Mouse (Mus musculus): ENCODE data around the gene Pde11a. TPM values are rescaled to one million over a fixed set of nuclear protein-coding genes. Genes with fewer than 3 reads are reported as not detected.

Pde11a gene
- polyA plus RNA-seq, 1 experiment from 2014 or later = 0.23 TPM

DNA sequence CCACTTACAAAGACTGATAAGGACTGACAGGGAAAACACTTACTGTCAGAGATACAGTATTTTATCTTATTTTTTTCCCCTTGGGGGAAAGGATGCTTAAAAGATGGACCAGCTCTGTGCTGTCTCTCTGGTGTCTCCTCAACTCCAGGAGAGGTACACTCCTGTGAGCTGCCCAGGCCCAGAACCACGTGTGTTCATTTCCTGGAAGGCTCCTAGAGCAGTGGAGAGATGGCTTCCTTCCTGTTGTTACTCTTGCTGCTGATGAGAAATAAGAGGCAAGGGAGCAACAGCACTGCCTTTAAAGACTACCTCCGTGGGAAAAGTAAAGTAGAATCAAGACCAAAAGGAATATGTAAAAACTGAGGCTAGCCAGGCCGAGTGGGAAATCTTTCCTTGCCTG is 205.6 kb downstream of the Pde11a start:
- peaks cover 12% of the 10 kb centered on the region; the same call in 1 of the 2 replicates for H3K4me1 ChIP-seq (ENCODE audit: control insufficient read depth, insufficient read depth, low read length)
- H3K4me3 ChIP-seq (ENCODE audit: low read length) = no peak overlapping the region
- WGBS = 64% methylated on average over 3 of the region's 3 CpGs
- no peak overlapping the region for H3K27ac ChIP-seq (ENCODE audit: low read length)
- no peak for ATAC-seq
- no peak overlapping the region for H3K9ac ChIP-seq (ENCODE audit: low read depth, low read length)
- no peaks in the 10 kb centered on the region for H3K27me3 ChIP-seq (replicated peaks; ENCODE audit: control insufficient read depth, insufficient read depth, low read length)
- H3K36me3 ChIP-seq (ENCODE audit: control insufficient read depth, insufficient read depth, low read length) = no peaks in the 10 kb centered on the region
- no peaks in the 10 kb centered on the region for H3K9me3 ChIP-seq (ENCODE audit: control insufficient read depth, low read length)
- no peak overlapping the region for H3K4me2 ChIP-seq (ENCODE audit: low read depth, low read length)

DNA sequence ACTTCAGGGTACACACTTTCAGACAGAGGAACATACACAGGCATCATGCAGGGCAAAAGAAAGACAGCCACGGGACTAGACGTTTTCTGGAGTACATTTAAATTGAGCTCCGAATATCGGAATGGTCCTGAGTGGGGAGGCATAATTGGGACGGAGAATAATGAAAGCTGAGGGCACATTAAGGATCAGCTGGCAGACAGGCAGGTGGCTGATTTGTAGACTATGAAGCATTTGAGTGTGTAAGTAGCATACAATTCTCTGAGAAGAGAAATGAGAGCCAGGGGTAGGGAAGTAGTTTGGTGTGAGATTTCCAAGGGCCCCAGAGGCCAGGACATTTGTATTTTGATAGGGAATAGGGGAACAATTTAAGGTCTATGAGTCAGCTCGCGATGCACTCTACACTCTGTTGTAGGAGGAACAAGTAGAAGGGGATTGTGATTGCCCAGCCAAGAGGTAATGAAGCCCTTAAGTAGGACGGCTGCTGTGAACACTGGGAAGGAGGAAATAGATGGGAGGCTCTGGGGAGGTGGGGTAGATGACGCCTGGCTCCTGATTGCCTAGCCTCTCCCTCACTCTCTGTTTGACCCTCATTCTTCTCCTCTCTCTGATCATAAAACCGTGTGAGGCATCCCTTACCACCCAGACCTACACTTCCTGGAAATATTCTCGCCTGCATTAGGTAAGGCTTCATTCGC is 208.5 kb downstream of the Pde11a start:
- 53% methylated on average over 12 of the region's 12 CpGs for WGBS
- Histone ChIP-seq H3K4me2 (ENCODE audit: low read depth, low read length) (no peak overlapping the region), H3K27me3 (replicated peaks; ENCODE audit: control insufficient read depth, insufficient read depth, low read length) (no peaks in the 10 kb centered on the region), H3K9me3 (ENCODE audit: control insufficient read depth, low read length) (no peaks in the 10 kb centered on the region), H3K27ac (ENCODE audit: low read length) (no peak overlapping the region), H3K36me3 (ENCODE audit: control insufficient read depth, insufficient read depth, low read length) (no peaks in the 10 kb centered on the region), H3K4me3 (ENCODE audit: low read length) (no peak overlapping the region), H3K9ac (ENCODE audit: low read depth, low read length) (no peak overlapping the region), H3K4me1 (ENCODE audit: control insufficient read depth, insufficient read depth, low read length) (peaks cover 12% of the 10 kb centered on the region; the same call in 1 of the 2 replicates)
- ATAC-seq = peak; percentile 47; the same call in 1 of the 2 replicates

DNA sequence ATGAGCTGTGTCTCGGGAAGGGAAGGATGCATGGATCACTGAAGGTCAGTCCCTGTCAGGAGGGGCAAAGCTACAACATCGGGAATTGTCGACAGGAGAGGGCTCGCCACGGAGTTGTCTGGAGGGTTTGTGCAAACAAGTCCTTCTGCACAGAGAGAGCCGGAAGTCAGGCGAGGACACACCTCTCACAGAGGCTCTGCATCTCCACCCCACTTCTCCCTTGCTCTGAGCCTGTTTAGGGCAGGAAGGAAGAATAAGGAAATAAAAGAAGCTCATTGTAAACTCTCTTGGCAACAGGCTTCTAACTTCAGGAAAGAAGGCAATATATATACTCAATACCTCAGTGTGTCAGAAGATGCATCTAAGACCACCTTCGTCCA is 209.5 kb downstream of the Pde11a start:
- 27% methylated on average over 8 of the region's 8 CpGs for WGBS
- peak; percentile 76 for ATAC-seq
- H3K9me3 ChIP-seq (ENCODE audit: control insufficient read depth, low read length) = no peaks in the 10 kb centered on the region

DNA sequence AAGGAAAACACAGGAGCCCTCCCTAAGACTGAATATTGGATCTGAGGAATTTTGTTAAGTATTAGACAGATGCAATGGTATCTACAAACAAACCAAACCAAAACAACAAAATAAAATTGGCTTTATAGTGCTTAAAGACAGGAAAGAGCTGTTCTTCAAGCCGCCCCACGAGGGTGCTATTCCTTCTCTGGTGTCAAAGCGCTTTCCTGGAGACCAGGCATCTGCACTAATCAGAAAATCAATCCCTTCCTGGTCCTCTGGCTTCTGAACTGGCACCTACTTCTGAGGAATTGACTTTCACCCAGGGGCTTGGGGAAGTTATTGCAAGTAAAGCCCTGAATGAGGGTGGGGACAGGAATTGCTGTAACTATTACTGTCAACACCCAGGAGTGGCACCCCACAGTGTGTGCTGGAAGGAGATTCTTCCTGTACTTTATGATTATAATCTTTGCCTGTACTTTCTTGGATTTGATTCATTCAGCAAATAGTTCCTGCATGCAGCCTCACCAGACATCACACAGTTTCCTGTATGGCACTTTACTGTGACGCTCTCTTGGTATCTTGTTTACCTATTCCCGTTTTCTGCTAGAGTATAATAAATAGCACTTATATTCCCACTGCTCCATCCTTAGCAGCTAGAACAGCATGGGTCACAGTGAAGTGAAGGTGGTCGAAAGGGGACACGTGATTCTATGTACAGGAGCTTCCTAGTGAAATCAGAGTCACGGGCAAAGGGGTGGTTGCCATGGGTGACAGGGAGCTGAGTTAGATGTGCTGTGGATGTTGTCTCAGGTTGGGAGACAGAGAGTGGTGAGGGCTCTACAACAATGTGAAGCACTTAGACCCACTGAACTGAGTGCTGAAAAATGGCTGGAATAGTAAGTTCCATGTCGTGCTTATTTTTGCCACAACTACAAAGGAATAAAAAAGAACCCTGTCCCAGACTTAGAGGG is 210.2 kb downstream of the Pde11a start:
- peak overlapping the region; percentile 24 for H3K4me3 ChIP-seq (ENCODE audit: low read length)
- no peak overlapping the region for H3K27ac ChIP-seq (ENCODE audit: low read length)
- H3K9me3 ChIP-seq (ENCODE audit: control insufficient read depth, low read length) = no peaks in the 10 kb centered on the region
- H3K4me2 ChIP-seq (ENCODE audit: low read depth, low read length) = peak overlapping the region; percentile 48
- 36% methylated on average over 9 of the region's 9 CpGs for WGBS
- peaks cover 12% of the 10 kb centered on the region; the same call in 1 of the 2 replicates for H3K4me1 ChIP-seq (ENCODE audit: control insufficient read depth, insufficient read depth, low read length)
- H3K27me3 ChIP-seq (replicated peaks; ENCODE audit: control insufficient read depth, insufficient read depth, low read length) = no peaks in the 10 kb centered on the region
- H3K36me3 ChIP-seq (ENCODE audit: control insufficient read depth, insufficient read depth, low read length) = no peaks in the 10 kb centered on the region
- peak; percentile 70 for ATAC-seq
- no peak overlapping the region for H3K9ac ChIP-seq (ENCODE audit: low read depth, low read length)

More for the DNA sequence above, 209.5 kb downstream of the Pde11a start:
- Histone ChIP-seq H3K9ac (ENCODE audit: low read depth, low read length) (no peak overlapping the region), H3K4me3 (ENCODE audit: low read length) (peak overlapping the region; percentile 24), H3K27ac (ENCODE audit: low read length) (no peak overlapping the region), H3K27me3 (replicated peaks; ENCODE audit: control insufficient read depth, insufficient read depth, low read length) (no peaks in the 10 kb centered on the region), H3K4me1 (ENCODE audit: control insufficient read depth, insufficient read depth, low read length) (peaks cover 12% of the 10 kb centered on the region; the same call in 1 of the 2 replicates), H3K36me3 (ENCODE audit: control insufficient read depth, insufficient read depth, low read length) (no peaks in the 10 kb centered on the region), H3K4me2 (ENCODE audit: low read depth, low read length) (peak overlapping the region; percentile 48)

DNA sequence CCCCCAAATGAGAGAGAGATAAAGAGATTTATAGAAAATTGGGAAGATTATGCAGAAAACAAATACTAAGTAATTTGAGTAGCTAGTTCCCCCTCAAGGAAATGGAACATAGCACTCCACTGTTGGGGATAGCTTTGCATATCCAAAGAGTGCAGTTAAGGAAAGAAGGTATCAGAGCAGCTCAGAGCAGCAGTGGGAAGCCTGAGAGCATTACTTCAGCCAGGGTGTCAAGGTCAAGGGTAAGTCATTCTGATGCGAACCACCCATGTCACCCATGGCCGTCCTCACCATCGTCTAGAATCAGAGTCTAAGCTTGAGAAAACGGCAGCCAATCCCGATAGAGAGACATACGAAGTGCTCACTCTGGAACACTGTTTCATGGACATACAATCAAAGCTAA is 211.9 kb downstream of the Pde11a start:
- Histone ChIP-seq H3K27me3 (replicated peaks; ENCODE audit: control insufficient read depth, insufficient read depth, low read length) (no peaks in the 10 kb centered on the region), H3K4me1 (ENCODE audit: control insufficient read depth, insufficient read depth, low read length) (peaks cover 12% of the 10 kb centered on the region; the same call in 1 of the 2 replicates), H3K4me3 (ENCODE audit: low read length) (no peak overlapping the region), H3K27ac (ENCODE audit: low read length) (no peak overlapping the region), H3K9me3 (ENCODE audit: control insufficient read depth, low read length) (no peaks in the 10 kb centered on the region), H3K9ac (ENCODE audit: low read depth, low read length) (no peak overlapping the region), H3K4me2 (ENCODE audit: low read depth, low read length) (no peak overlapping the region), H3K36me3 (ENCODE audit: control insufficient read depth, insufficient read depth, low read length) (no peaks in the 10 kb centered on the region)
- 92% methylated on average over 6 of the region's 6 CpGs for WGBS
- ATAC-seq = no peak

DNA sequence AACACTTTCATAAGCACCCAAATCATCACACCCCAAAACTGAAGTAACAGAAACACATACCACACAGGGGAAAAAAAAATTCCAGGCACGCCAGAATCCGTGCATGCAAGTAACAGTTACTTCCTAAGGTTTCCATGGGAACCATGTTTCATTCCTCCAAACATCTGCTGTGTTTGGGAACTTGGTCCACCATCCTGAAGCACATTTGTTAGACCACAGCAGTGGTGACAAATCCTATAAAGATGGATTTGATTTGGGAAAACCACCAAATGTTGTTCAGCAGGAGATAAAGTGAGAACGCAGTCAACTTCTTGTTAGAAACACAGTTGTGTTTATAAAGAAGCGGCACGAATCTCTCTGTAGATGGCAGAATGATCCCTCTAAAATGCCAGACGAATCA is 213.8 kb downstream of the Pde11a start:
- H3K9ac ChIP-seq (ENCODE audit: low read depth, low read length) = no peak overlapping the region
- H3K4me2 ChIP-seq (ENCODE audit: low read depth, low read length) = no peak overlapping the region
- no peak overlapping the region for H3K27ac ChIP-seq (ENCODE audit: low read length)
- no peaks in the 10 kb centered on the region for H3K27me3 ChIP-seq (replicated peaks; ENCODE audit: control insufficient read depth, insufficient read depth, low read length)
- H3K4me3 ChIP-seq (ENCODE audit: low read length) = no peak overlapping the region
- 62% methylated on average over 6 of the region's 6 CpGs for WGBS
- ATAC-seq = no peak
- peaks cover 10% of the 10 kb centered on the region; the same call in 1 of the 2 replicates for H3K4me1 ChIP-seq (ENCODE audit: control insufficient read depth, insufficient read depth, low read length)
- no peaks in the 10 kb centered on the region for H3K36me3 ChIP-seq (ENCODE audit: control insufficient read depth, insufficient read depth, low read length)
- H3K9me3 ChIP-seq (ENCODE audit: control insufficient read depth, low read length) = no peaks in the 10 kb centered on the region

DNA sequence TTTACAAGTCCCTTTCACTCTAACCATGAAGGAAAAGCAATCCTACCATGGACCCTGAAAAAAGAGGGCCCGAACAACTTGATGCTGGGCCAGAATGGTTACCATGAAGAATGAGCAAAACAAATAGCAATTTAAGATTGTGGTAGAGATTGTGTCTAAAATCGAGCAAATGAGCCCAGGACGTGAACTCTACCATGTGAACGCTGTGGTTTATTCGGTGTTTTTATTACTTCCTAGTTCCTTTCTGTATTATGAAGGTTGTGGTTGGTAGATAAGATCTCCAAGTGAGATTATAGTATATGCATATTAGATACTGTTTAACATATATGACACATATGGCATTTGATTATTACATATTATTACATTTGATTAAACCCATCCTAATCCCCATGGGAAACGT is 216.4 kb downstream of the Pde11a start:
- Histone ChIP-seq H3K9ac (ENCODE audit: low read depth, low read length) (no peak overlapping the region), H3K9me3 (ENCODE audit: control insufficient read depth, low read length) (no peaks in the 10 kb centered on the region), H3K27me3 (replicated peaks; ENCODE audit: control insufficient read depth, insufficient read depth, low read length) (no peaks in the 10 kb centered on the region), H3K27ac (ENCODE audit: low read length) (no peak overlapping the region), H3K36me3 (ENCODE audit: control insufficient read depth, insufficient read depth, low read length) (no peaks in the 10 kb centered on the region), H3K4me3 (ENCODE audit: low read length) (no peak overlapping the region), H3K4me1 (ENCODE audit: control insufficient read depth, insufficient read depth, low read length) (no peaks in the 10 kb centered on the region), H3K4me2 (ENCODE audit: low read depth, low read length) (no peak overlapping the region)
- WGBS = 87% methylated on average over 6 of the region's 6 CpGs
- ATAC-seq = no peak

DNA sequence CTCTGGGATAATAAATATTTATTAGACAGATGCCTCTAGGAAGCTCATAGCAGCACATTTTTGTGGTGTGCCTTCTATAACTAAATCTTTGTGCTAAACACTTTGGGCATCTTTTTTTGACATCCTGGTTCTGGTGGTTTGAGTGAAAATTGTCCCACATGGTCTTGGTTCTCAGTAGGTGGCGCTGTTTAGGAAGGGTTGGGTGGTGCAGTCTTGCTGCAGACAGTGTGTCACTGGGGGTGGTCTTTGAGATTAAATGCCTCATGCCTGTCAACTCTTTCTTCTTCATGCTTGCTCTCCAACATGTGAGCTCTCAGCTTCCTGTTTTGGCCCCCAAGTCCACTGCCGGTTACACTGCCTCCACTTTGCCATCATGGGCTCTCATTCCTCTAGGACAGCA is 218.7 kb downstream of the Pde11a start:
- H3K9ac ChIP-seq (ENCODE audit: low read depth, low read length) = no peak overlapping the region
- no peaks in the 10 kb centered on the region for H3K4me1 ChIP-seq (ENCODE audit: control insufficient read depth, insufficient read depth, low read length)
- H3K9me3 ChIP-seq (ENCODE audit: control insufficient read depth, low read length) = no peaks in the 10 kb centered on the region
- H3K27me3 ChIP-seq (replicated peaks; ENCODE audit: control insufficient read depth, insufficient read depth, low read length) = no peaks in the 10 kb centered on the region
- ATAC-seq = no peak
- 55% methylated on average over 2 of the region's 2 CpGs for WGBS
- H3K27ac ChIP-seq (ENCODE audit: low read length) = no peak overlapping the region
- no peaks in the 10 kb centered on the region for H3K36me3 ChIP-seq (ENCODE audit: control insufficient read depth, insufficient read depth, low read length)
- no peak overlapping the region for H3K4me3 ChIP-seq (ENCODE audit: low read length)
- H3K4me2 ChIP-seq (ENCODE audit: low read depth, low read length) = no peak overlapping the region

DNA sequence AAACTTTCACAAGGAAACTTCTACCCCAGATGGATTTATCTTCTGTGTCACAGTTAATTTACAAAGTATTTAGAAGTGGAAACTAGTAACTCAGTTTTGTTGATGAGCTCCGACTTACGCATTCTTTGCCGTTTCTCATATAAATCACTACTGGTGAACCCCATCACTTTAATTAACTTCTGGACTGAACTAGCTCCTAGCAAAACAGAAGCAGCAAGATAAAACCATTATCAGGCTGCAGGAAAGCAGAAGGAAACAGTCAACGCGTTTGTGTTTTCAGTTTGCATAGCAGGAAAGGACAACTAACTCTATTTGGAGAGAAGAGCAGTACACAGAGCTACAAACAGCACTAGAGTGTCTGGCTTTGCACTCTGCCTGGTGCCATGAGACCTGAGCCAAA is 220.1 kb downstream of the Pde11a start:
- ATAC-seq = peak; percentile 28; the same call in 1 of the 2 replicates
- Histone ChIP-seq H3K36me3 (ENCODE audit: control insufficient read depth, insufficient read depth, low read length) (no peaks in the 10 kb centered on the region), H3K4me3 (ENCODE audit: low read length) (no peak overlapping the region), H3K4me1 (ENCODE audit: control insufficient read depth, insufficient read depth, low read length) (no peaks in the 10 kb centered on the region), H3K27me3 (replicated peaks; ENCODE audit: control insufficient read depth, insufficient read depth, low read length) (no peaks in the 10 kb centered on the region), H3K9ac (ENCODE audit: low read depth, low read length) (no peak overlapping the region), H3K4me2 (ENCODE audit: low read depth, low read length) (no peak overlapping the region), H3K27ac (ENCODE audit: low read length) (peak overlapping the region; percentile 61; the same call in 1 of the 2 replicates), H3K9me3 (ENCODE audit: control insufficient read depth, low read length) (no peaks in the 10 kb centered on the region)
- 44% methylated on average over 5 of the region's 5 CpGs for WGBS
